Mouse (Mus musculus) right cerebral cortex, postnatal 14 days (tissue): Measurements from ENCODE around the gene Slco4c1.
A peak's percentile ranks its signal among the peaks of the same experiment; 100 is the strongest.

ENCODE experiments used
- DNase-seq: peaks from one replicate; pipeline ENCODE4 v3.0.0; 2022

Slco4c1 gene

DNA sequence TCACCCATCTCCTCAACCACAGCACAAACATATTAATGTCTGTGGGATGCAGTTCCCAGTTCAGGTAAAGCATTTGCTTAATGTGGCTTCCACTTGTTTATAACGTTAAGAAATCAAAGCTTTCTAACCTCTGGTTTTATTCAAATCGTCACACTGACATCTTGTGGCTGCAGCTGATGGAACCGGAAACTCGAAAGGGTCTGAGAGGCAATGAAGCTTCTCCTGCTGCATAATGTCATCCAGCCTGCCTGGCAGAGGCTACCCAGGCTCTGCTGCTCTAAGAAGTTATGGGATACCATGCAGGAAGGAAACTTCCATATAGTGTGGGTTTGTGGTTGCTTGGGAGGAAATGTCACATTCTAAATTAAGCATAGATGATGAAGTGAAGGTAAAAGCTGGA is 103.7 kb downstream of the Slco4c1 start:
- DNase-seq = peak; percentile 28

GRCm38 (mm10) chr1:96766535-96766934 is 105.4 kb downstream of the Slco4c1 start:
- DNase-seq = no peak
